Mouse (Mus musculus) mouse embryonic stem cell (cell line): ENCODE measurements around the gene Pgap2.

Source experiments
- in situ Hi-C, 2 experiments: fragments of 300-500 bp; cut with MboI; formaldehyde crosslinking; loops; 1 replicate in 1 of 2; 3 replicates in 1 of 2; pipeline ENCODE4 v1.14.3; 2019 to 2020; ENCODE audit warnings: low sequenced_read_pairs in 2 of 2, low pct_unique_long_range_greater_than_20kb in 1 of 2, mixed read lengths in 1 of 2; ENCODE audit not compliant: unreplicated experiment in 1 of 2

Pgap2 gene

DNA sequence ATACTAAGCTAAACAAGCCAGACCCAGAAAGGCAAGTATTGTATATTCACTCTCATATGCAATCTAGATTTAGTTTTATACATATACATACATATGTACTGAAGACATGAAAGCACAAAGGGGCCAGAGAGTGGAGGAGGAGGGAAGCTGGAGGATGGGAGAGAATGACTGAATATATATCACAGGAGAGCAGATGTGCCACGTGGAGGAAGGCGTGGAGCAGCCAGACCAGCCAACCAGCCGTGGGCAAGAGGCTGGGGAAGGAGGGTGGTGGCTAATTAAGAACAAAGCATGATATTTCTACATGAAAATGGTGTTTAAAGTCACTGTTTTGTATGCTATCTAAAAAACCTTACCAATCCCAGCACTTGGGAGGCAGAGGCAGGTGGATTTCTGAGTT is 48.7 kb downstream of the Pgap2 start:
- in situ Hi-C loops: no loop called here

GRCm38 (mm10) chr7:102259716-102260479 is 49.9 kb downstream of the Pgap2 start:
- in situ Hi-C loops: loop anchor here in 1 of 2 experiments (10.0 kb wide), 1 partner anchor 155 kb away; no protein-coding TSS in a partner anchor

- in situ Hi-C loops: loop anchor here in 1 of 2 experiments (10.0 kb wide), 1 partner anchor 154 kb away; no protein-coding TSS in a partner anchor
Observed at GRCm38 (mm10) chr7:102260518-102260917, 50.5 kb downstream of the Pgap2 start.

GRCm38 (mm10) chr7:102263020-102263419 is 53.0 kb downstream of the Pgap2 start:
- in situ Hi-C loops: loop anchor here in 1 of 2 experiments (10.0 kb wide), 1 partner anchor 152 kb away; no protein-coding TSS in a partner anchor

GRCm38 (mm10) chr7:102266021-102266400 is 56.0 kb downstream of the Pgap2 start:
- in situ Hi-C loops: loop anchor here (5.0 to 10.0 kb wide), 2 partner anchors 149 to 156 kb away; no protein-coding TSS in a partner anchor

GRCm38 (mm10) chr7:102266401-102267042 is 56.5 kb downstream of the Pgap2 start:
- in situ Hi-C loops: loop anchor here (5.0 to 10.0 kb wide), 2 partner anchors 148 to 156 kb away; no protein-coding TSS in a partner anchor

DNA sequence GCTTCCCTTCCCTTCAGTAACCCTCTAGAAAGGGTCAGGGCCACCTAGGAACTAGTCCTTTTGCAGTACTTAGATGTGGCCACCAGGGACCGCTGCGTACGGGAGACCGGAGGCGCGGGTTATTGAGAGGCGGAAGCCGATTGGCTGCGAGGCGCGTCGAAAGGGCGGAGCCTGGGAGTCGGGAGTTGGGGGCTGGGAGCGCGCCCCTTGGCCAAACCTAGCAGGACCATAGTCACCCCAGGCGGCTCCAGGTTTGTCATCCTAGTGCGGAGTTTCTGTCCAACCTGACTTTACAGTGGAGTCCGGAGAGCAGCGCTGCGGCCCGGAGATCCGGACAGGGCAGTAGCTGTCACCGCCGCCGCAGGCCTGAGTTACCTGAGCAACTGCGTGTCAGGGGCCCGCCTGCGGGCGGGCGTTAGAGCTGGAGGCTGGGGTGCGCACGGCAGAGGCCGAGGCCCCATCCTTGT is 57.1 kb downstream of the Pgap2 start:
- in situ Hi-C loops: loop anchor here (5.0 to 10.0 kb wide), 2 partner anchors 148 to 155 kb away; no protein-coding TSS in a partner anchor

GRCm38 (mm10) chr7:102267601-102268394 is 57.8 kb downstream of the Pgap2 start, which contains the start of gene Stim1:
Gene Stim1, plus strand, starts transcription at chr7:102267806.
- in situ Hi-C loops: loop anchor here (5.0 to 10.0 kb wide), 2 partner anchors 147 to 155 kb away; no protein-coding TSS in a partner anchor

- in situ Hi-C loops: loop anchor here (5.0 to 10.0 kb wide), 2 partner anchors 146 to 154 kb away; no protein-coding TSS in a partner anchor
Observed at GRCm38 (mm10) chr7:102268395-102268748, 58.4 kb downstream of the Pgap2 start.

DNA sequence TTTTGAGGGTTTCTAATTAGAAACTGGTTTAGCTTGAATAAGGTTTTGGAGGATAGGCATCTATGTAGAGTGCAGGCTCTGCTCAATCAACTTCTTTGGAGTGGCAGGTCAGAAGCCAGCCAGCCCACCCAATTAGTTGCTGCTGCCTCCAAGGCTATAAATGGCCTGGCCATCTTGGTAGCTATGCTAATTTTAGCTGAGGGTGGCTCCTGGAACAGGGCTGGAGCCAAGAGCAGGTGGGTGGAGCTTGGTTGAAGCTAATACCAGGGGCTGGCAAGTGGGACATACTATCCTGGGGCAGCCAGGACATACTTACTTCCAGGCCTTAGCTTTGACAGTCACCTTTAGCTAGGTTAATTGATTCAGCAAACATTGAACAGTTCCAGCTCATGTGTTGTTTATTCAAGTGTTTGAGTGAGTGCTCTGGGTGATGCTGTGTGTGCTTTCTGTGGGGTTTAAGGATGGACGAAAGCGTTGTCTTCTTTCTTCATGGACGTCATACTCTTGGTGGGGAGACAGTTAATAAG is 62.5 kb downstream of the Pgap2 start:
- in situ Hi-C loops: no loop called here

DNA sequence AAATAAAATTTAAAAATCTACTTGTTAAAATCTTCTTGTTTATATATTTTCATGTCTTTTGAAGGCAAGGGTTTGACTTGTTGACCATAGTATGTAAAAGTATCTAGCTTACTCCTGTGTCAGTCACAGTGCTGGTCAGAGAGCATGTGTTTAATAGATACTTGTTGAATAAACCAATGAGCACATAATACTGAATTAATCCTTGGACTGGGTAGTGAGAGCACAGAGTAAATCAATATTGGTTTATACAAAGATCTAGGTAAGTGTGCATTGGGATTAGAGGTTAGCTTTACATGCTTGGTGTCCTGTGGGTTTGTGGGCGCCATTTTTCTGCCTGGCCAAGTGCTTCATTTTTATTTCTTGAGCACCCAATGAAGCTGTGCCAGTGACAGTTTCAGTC is 71.4 kb downstream of the Pgap2 start:
- in situ Hi-C loops: loop anchor here in 1 of 2 experiments (10.0 kb wide), 1 partner anchor 123 kb away; no protein-coding TSS in a partner anchor

- in situ Hi-C loops: loop anchor here in 1 of 2 experiments (10.0 kb wide), 1 partner anchor 123 kb away; no protein-coding TSS in a partner anchor
Observed at GRCm38 (mm10) chr7:102282261-102282660, 72.3 kb downstream of the Pgap2 start.
